Mouse (Mus musculus) CH12F3 (cell line): ENCODE results near the gene Ncam1.

Experiments used
- in situ Hi-C: fragments of 300-500 bp; cut with MboI; formaldehyde crosslinking; loops from 2 replicates; pipeline ENCODE4 v1.14.3; 2020; ENCODE audit warnings: low sequenced_read_pairs

Gene Ncam1

GRCm38 (mm10) chr9:49523881-49524280, 274.8 kb downstream of the Ncam1 start:
- in situ Hi-C loops = no loop called here

GRCm38 (mm10) chr9:49514306-49514705, 284.4 kb downstream of the Ncam1 start:
- in situ Hi-C loops = no loop called here

GRCm38 (mm10) chr9:49510666-49511065, 288.1 kb downstream of the Ncam1 start:
- in situ Hi-C loops = no loop called here

GRCm38 (mm10) chr9:49509628-49510027, 289.1 kb downstream of the Ncam1 start:
- in situ Hi-C loops = no loop called here

- in situ Hi-C loops = no loop called here
These were observed 289.6 kb downstream of the Ncam1 start for GRCm38 (mm10) chr9:49509094-49509493.

GRCm38 (mm10) chr9:49507829-49508585, 290.7 kb downstream of the Ncam1 start:
- in situ Hi-C loops = no loop called here

GRCm38 (mm10) chr9:49504658-49505057, 294.1 kb downstream of the Ncam1 start:
- in situ Hi-C loops = no loop called here

- in situ Hi-C loops = no loop called here
These were observed 296.5 kb downstream of the Ncam1 start for GRCm38 (mm10) chr9:49502245-49502644.

- in situ Hi-C loops = loop anchor here (25.0 kb wide), 1 partner anchor 1037 kb away; the partner anchor contains the start of gene Pts
These were observed 298.8 kb downstream of the Ncam1 start for GRCm38 (mm10) chr9:49499878-49500277.

- in situ Hi-C loops = loop anchor here (25.0 kb wide), 1 partner anchor 1043 kb away; the partner anchor contains the start of gene Pts
These were observed 304.6 kb downstream of the Ncam1 start for GRCm38 (mm10) chr9:49493979-49494649.

GRCm38 (mm10) chr9:49490609-49491008, 308.1 kb downstream of the Ncam1 start:
- in situ Hi-C loops = loop anchor here (25.0 kb wide), 1 partner anchor 1047 kb away; the partner anchor contains the start of gene Pts

GRCm38 (mm10) chr9:49488912-49489895, 309.5 kb downstream of the Ncam1 start:
- in situ Hi-C loops = loop anchor here (10.0 to 25.0 kb wide), 2 partner anchors 244 to 1048 kb away; partner anchors contain the start of gene Pts

GRCm38 (mm10) chr9:49488258-49488657, 310.5 kb downstream of the Ncam1 start:
- in situ Hi-C loops = loop anchor here (10.0 to 25.0 kb wide), 2 partner anchors 243 to 1049 kb away; partner anchors contain the start of gene Pts

GRCm38 (mm10) chr9:49487657-49487943, 311.1 kb downstream of the Ncam1 start:
- in situ Hi-C loops = loop anchor here (10.0 to 25.0 kb wide), 2 partner anchors 243 to 1050 kb away; partner anchors contain the start of gene Pts

GRCm38 (mm10) chr9:49486805-49487656, 311.7 kb downstream of the Ncam1 start:
- in situ Hi-C loops = loop anchor here (10.0 to 25.0 kb wide), 2 partner anchors 242 to 1050 kb away; partner anchors contain the start of gene Pts

GRCm38 (mm10) chr9:49485892-49486311, 312.8 kb downstream of the Ncam1 start, which contains the start of gene Ttc12:
TSS of gene Ttc12 (minus strand) at chr9:49486225.
- in situ Hi-C loops = loop anchor here (10.0 to 25.0 kb wide), 2 partner anchors 241 to 1051 kb away; partner anchors contain the start of gene Pts

- in situ Hi-C loops = loop anchor here (10.0 to 25.0 kb wide), 2 partner anchors 241 to 1052 kb away; partner anchors contain the start of gene Pts
These were observed 313.4 kb downstream of the Ncam1 start for GRCm38 (mm10) chr9:49485250-49485891.

- in situ Hi-C loops = loop anchor here (5.0 to 25.0 kb wide), 3 partner anchors 239 to 1054 kb away; partner anchors contain the start of gene Pts
These were observed 315.4 kb downstream of the Ncam1 start for GRCm38 (mm10) chr9:49483316-49483715.

- in situ Hi-C loops = no loop called here
These were observed 326.6 kb downstream of the Ncam1 start for GRCm38 (mm10) chr9:49472126-49472525.
